Mouse (Mus musculus) gonadal fat pad, adult 2 months (tissue): ENCODE measurements around the gene Rora. TPM values are rescaled to one million over a fixed set of nuclear protein-coding genes. Genes with fewer than 3 reads are reported as not detected.

Experiments used
- DNase-seq: peaks from one replicate; pipeline ENCODE4 v3.0.0-alpha.2; 2012; ENCODE audit warnings: low read depth
- polyA plus RNA-seq: library from polyadenylated mRNA; depleted of rRNA; stranded (reverse); fragments of >200 nt; gene quantifications from 2 replicates; pipeline ENCODE4 v1.2.3, GENCODE M21; 2012

Rora gene
- polyA plus RNA-seq, 1 experiment = 8.2 TPM

DNA sequence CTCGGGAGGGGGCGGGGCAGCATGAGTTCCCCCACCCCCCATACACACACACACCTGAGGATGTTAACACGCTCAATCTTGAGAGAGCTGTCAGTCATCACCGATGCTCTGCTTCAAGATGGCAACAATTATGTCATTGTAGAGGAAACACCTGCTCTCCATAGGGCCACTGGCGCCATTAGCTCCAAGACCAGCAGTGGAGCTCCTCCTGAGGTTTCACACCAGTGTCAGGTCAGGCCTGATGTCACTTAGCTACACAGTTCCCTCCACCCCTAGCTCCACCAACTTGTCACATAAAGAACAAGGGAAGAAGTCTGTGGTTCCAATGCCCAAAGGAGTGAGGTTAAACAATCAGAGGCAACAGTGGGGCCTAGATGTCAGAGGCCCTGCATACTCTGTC, 740.6 kb downstream of the Rora start:
- DNase-seq = no peak

DNA sequence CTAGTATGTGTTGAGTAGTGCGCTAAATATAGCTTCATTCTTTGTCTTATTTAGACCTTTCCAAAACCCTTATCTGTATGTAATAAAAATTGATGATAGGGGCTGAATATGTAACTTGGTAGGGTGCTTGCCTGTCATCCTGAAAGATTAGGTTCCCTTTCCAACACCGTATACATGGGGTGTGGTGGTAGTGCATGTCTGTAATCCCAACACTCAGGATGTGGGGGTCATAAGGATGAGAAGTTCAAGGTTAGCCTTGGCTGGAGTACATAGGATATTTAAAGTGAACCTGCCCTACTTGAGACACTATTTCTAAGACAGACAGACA, 743.8 kb downstream of the Rora start:
- DNase-seq = no peak

DNA sequence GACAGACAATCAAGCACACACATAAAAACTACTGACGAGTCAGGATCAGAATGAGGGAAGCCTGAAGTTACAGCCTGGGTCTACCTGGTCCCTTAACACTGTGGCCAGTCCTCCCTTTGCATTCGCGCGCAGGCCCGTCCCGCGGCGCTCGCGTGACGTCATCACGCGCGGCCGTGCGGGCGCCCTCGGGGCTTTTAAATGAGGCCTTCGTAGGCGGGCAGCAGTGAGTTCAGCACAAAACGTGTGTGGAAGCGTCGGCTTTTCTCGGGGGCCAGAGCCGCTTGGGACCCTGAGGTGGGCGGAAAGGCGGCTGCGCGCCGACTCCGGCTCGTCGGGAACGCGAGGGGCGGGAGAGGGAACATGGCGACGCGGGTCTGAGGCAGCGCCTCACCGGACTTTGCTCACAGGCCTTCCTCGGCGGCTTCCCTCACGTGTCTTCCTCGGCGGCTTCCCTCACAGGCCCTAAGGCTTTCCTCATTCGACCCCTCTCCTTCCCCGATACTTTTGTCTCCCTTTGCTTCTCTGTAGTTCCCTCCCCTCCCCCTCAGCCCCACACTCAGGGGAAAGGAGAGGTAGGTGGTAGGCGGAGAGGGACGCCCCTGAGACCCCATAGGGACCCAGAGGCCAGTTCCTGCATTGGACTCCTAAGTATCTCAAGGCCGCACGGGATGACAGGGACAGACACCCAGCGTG, 744.3 kb downstream of the Rora start, which contains the start of gene Ice2:
TSS of gene Ice2 (plus strand) at position 147 of the 693 bp plus-strand sequence.
- no peak for DNase-seq

DNA sequence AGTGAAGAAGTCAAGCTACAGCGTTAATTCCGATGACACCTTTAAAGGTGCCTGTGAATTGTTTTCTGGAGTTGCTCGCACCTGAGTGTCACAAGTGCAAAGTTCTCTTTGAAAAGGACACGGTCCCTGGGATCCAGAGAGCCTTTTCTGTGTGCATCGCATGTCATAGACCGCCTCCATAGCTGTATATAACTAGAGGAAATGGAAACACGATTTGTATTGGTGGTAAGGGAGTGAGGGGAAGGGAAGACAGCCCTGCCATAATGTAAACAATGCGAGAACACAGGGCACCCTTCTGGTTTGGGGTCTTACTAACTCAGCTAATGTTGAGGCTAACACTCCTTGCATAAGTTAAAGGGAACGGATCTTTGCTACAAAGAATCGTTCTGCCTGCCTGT, 744.9 kb downstream of the Rora start:
- DNase-seq = no peak

DNA sequence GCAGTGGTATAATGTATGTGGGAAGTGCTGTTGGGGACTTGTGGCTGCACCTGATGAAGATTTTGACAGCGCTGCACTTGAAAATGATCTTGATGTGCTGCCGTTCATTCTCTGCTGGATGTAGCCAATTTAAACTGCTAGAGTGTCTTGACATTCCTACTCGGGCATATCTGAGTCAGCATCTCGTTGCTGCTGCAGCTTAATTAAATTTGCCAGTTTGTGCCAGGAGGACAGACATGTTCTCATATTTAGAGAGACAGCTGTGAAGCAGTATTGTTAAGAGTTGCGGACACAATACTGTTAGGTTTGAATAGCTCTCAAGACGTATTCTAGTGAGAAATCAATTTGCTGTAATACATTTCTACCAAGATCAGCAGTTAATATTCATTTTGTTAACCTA, 751.1 kb downstream of the Rora start:
- no peak for DNase-seq

DNA sequence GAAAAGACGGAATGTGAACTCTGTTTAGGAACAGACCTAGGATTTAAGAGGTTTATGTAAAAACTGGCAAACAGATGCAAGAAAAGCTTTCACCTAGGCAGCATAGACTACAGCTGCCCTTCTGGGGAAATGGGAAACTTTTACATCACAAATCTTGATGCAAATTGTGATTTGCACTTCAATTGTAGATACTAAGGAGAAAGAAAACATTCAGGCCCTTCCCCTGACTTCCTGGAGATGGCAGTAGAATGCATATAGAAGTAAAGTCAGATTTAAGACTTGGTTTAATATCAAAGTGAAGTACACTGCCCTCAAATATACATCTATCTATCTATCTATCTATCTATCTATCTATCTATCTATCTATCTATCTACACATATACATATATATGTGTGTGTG, 765.9 kb downstream of the Rora start:
- no peak for DNase-seq

DNA sequence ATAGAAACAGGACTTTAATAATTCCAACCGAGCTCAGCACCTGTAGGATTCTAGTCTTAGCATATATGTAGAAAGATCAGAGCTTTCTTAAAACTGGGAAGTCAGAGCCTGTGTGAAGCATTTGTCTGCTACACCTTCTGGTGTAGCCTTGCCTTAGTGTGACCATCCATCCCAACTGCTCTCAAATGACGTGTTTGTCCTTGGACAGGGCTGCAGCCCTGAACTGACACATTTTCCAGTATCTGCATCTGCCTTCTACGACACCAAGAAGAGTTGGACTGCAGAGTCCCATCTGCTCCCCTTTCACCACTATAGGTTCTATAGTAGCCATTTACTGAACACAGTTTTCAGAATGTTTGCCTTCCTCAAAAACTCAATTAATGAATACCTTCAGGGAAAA, 776.9 kb downstream of the Rora start:
- DNase-seq = no peak

DNA sequence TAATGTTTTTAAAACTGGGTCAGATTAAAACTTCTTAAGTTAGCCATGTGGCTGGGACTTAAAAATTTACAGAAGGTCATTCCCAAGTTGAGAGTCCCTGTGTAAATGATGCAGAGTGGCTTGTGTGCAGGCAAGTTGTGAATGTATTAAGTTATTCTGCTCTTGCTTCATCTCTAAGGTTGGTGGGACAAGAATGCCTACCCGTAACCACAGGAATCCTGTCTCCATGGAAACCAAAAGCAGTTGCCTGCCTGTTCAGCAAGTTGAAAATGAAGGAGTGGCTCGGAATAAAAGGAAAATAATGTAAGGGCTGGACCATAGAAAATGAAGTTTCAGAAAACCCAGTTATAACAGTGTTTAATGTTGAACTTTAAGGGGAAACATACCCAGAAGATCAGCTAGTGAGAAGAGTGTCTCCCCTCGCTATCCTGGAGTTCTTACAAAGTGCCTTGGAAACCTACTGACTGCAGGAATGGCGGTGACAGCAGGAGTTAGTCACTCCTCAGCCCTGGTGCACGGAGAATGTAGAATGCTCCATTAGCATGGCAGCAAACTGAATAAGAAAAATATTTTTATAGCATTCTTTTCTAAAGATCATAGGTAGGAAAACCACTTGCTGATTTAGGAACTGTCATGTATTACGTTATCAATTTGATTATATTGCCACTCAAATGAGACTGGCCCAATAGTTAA, 778.4 kb downstream of the Rora start:
- DNase-seq = no peak

DNA sequence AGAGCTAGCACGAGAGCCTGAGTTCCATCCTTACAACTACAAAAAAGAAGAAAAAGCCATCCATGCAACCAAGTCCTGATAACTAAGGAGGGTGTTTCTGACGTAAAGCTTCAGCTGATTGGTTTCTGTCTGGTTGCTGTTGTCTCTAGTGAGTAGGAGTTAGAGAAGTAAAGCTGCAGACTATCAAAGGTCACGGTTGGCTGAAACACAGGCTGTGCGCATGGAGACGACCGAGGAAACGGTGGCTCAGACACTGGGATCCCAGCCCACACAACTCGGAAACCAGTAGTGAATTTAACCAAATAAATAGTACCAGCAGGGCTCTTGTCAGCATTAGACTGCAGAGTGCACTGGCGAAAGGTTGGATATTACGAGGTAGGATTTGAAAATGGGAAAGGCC, 781.6 kb downstream of the Rora start:
- no peak for DNase-seq

DNA sequence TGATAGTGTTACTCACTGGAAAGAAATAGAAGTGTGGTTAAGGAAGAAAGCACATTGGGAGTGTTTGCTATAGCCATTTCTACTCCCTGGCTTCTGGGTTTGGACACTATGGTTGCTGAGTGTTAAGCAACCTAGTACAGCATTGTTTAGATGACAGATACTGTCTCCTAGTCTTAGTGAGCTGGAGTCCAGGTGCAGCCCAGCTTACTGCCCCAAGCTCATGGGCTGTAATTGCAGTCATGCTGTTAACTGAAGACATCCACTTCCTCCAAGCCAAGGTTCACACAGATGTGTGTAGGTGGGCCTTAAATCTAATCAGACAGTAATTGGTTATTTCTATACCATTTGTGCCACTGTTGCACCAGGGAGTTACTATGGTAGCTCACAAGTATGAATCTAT, 782.1 kb downstream of the Rora start:
- no peak for DNase-seq
